Mouse (Mus musculus) small intestine, adult 2 months (tissue): Measurements from ENCODE around the gene Nod2.

Source experiments
- CTCF ChIP-seq: fragments of 200-500 bp; IDR thresholded peaks from 2 replicates; pipeline ENCODE4 v1.5.1; 2012; ENCODE audit warnings: low read depth, mild to moderate bottlenecking, control low read depth, inconsistent platforms, low read length, moderate library complexity, mixed read lengths; ENCODE audit not compliant: insufficient replicate concordance, insufficient read length; ENCODE audit errors: extremely low read depth
- POLR2A ChIP-seq: fragments of 200-500 bp; IDR thresholded peaks from 2 replicates; pipeline ENCODE4 v1.6.1; 2012; ENCODE audit warnings: low read depth, mild to moderate bottlenecking, control low read depth, inconsistent platforms, low read length, moderate library complexity

- no peak for TF ChIP-seq CTCF
- no peak for TF ChIP-seq POLR2A
These were observed 28.5 kb upstream of the Nod2 start for GRCm38 (mm10) chr8:88618612-88619011.
